Mouse (Mus musculus) intestine, postnatal 0 days (tissue): ENCODE measurements at regions not wholly inside any gene's neighbourhood (a gene's known extent, or its start where the extent isn't known, plus 50 kb on each side); places are given as distances from the start of the nearest gene placed in this dataset.

ENCODE experiments used
- ATAC-seq: fragments of 200-750 bp; cut with Nextera tagmentation; 2 replicates; pipeline ENCODE4 v1.8.0; 2017; ENCODE audit warnings: mild to moderate bottlenecking, moderate TSS enrichment, moderate library complexity
- H3K27ac ChIP-seq: fragments of 300-500 bp; sonication (generic); 2 replicates; pipeline ENCODE4 v1.5.1; 2014; ENCODE audit warnings: mild to moderate bottlenecking, low read depth, low read length, moderate library complexity
- H3K27me3 ChIP-seq: fragments of 300-500 bp; sonication (generic); replicated peaks from 2 replicates; pipeline ENCODE4 v1.6.1; 2014; ENCODE audit warnings: low read length, mixed read lengths; ENCODE audit not compliant: control insufficient read depth, insufficient read depth
- H3K36me3 ChIP-seq: fragments of 300-500 bp; sonication (generic); 2 replicates; pipeline ENCODE4 v1.6.1; 2014; ENCODE audit warnings: mild to moderate bottlenecking, moderate library complexity; ENCODE audit not compliant: control insufficient read depth, insufficient read depth
- H3K4me1 ChIP-seq: fragments of 300-500 bp; sonication (generic); replicated peaks from 2 replicates; pipeline ENCODE4 v1.6.1; 2014; ENCODE audit warnings: antibody characterized with exemption, low read length, mixed read lengths; ENCODE audit not compliant: control insufficient read depth, insufficient read depth
- H3K4me2 ChIP-seq: fragments of 300-500 bp; sonication (generic); replicated peaks from 2 replicates; pipeline ENCODE4 v1.6.1; 2014; ENCODE audit warnings: low read depth, mild to moderate bottlenecking, moderate library complexity
- H3K4me3 ChIP-seq: fragments of 300-500 bp; sonication (generic); 2 replicates; pipeline ENCODE4 v1.5.1; 2014; ENCODE audit warnings: low read depth, low read length
- H3K9ac ChIP-seq: fragments of 300-500 bp; sonication (generic); 2 replicates; pipeline ENCODE4 v1.6.1; 2014; ENCODE audit warnings: mild to moderate bottlenecking, low read depth, low read length
- H3K9me3 ChIP-seq: fragments of 300-500 bp; sonication (generic); 2 replicates; pipeline ENCODE4 v1.6.1; 2016; ENCODE audit warnings: mixed run types; ENCODE audit not compliant: control insufficient read depth
- CTCF ChIP-seq: sonication (generic); IDR thresholded peaks from 2 replicates; pipeline ENCODE4 v1.5.1; 2016; ENCODE audit warnings: low read depth, mild to moderate bottlenecking, control low read depth, antibody characterized with exemption, moderate library complexity
- WGBS: fragments of 180-500 bp; shearing (Covaris S2); extraction: QIAGEN DNeasy Blood & Tissue Kit; methylation state at CpG from one replicate; pipeline ENCODE4 v1.1.7; 2014; 5-methylcytosine and 5-hydroxymethylcytosine counted together

DNA sequence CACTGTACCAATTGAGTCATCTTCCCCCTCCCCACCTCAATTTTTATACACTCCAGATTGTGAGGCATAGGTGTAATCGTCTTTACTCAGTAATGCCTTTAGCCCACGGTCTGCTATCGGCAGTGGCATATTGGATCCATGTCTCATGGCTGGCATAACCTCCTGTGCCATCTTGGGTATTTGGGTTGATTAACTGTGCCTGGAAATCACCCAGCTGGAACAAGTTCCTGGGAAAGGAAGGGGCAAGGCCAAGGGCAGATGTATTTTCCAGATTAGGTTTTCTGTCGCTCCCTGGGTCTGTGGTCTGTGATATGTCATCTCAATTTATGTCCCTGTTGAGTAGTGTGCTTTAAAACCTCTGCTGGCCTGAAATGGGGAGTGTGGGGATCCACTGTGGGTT is 158.2 kb downstream of the Glrx3 start:
- Histone ChIP-seq H3K27me3 (no peaks in the 10 kb centered on the region), H3K4me1 (no peaks in the 10 kb centered on the region), H3K9ac (no peak overlapping the region), H3K4me3 (no peak overlapping the region), H3K9me3 (no peaks in the 10 kb centered on the region), H3K27ac (no peak overlapping the region), H3K36me3 (no peaks in the 10 kb centered on the region), H3K4me2 (no peak overlapping the region)
- WGBS = 75% methylated on average over 4 of the region's 4 CpGs
- TF ChIP-seq CTCF = no peak
- no peak for ATAC-seq

DNA sequence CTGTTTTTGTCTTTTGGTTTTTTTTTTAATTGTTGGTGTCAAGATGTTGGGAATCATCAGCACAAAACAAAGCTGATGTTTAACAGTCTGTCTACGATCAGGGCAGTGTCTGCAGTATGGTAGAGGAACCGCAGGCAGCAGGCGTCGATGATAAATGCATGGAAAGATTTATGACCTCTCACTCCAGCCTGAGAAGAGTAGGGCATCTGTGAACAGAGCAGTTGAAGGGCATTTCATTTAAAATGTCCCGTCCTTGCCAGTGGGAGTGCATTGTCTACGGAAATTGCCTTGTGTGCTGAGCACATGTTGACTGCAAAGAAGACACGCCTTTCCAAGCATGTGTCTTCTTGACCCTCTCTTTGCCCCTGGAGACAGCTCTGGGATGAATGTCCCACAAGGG is 158.7 kb downstream of the Glrx3 start:
- Histone ChIP-seq H3K36me3 (no peaks in the 10 kb centered on the region), H3K4me2 (no peak overlapping the region), H3K4me1 (no peaks in the 10 kb centered on the region), H3K27me3 (no peaks in the 10 kb centered on the region), H3K9me3 (no peaks in the 10 kb centered on the region), H3K4me3 (no peak overlapping the region), H3K27ac (no peak overlapping the region), H3K9ac (no peak overlapping the region)
- no peak for TF ChIP-seq CTCF
- WGBS = 38% methylated on average over 7 of the region's 7 CpGs
- no peak for ATAC-seq

DNA sequence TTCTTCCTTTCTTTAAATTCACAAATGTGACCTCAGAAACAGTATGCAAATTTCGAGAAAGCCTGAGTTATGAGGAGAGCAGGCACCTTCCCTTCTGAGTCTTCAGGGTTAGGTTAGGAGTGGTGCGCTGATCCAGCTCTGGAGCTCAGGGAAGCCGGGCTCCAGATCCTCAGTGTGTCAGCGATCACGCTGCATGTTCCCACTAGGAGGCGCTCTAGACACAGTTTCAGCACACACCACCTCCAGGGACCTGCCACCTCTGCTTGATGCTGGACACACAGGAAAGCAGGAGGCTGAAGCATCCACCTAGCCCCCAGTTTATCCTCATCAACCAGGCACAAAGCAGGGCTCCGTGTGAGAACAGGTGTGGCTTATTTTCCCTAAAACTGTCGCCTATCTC is 165.6 kb downstream of the Glrx3 start:
- no peak for ATAC-seq
- Histone ChIP-seq H3K9me3 (no peaks in the 10 kb centered on the region), H3K27me3 (no peaks in the 10 kb centered on the region), H3K4me3 (no peak overlapping the region), H3K27ac (no peak overlapping the region), H3K4me2 (no peak overlapping the region), H3K36me3 (no peaks in the 10 kb centered on the region), H3K9ac (no peak overlapping the region), H3K4me1 (no peaks in the 10 kb centered on the region)
- WGBS = 6% methylated on average over 8 of the region's 8 CpGs
- TF ChIP-seq CTCF = peak; percentile 89

DNA sequence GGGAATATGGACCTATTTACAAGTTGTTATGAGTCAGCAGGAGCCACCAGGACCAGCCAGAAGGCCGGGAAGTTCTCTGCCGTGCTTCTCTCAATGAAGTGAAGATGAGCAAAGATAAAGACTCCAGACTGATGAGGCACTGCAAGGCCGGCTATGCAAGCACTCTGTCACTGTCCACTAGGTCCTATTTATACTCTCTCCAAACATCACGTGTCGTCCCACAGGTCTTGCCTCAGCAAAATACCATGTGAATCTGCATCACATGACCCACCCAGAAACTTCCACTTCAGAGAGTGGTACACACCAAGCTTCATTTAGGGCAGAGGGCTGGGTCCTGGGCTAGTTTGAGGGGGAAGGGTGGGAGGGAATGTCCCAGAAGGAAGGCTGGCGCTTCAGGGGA is 172.3 kb downstream of the Glrx3 start:
- Histone ChIP-seq H3K27me3 (no peaks in the 10 kb centered on the region), H3K4me3 (no peak overlapping the region), H3K9ac (no peak overlapping the region), H3K4me2 (no peak overlapping the region), H3K27ac (no peak overlapping the region), H3K9me3 (no peaks in the 10 kb centered on the region), H3K4me1 (no peaks in the 10 kb centered on the region), H3K36me3 (no peaks in the 10 kb centered on the region)
- ATAC-seq = no peak
- 51% methylated on average over 6 of the region's 6 CpGs for WGBS
- no peak for TF ChIP-seq CTCF

DNA sequence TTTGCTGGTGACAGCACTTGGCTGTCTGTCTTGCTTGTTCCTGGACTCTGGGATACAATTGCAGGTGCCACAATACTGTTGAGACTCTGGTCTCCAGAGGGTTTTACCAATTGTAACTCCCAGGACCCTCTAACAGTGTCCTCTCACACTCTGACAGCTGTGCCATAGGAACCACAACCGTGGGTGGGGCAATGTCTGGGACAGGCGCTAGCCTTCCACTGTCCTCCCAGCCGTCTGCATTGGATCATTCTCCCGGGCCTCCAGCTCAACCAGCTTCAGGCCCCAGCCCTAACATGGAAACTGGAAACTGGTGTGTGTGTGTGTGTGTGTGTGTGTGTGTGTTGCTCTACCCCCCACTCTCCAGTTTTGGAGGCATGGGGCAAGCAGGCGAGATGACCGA is 173.9 kb downstream of the Glrx3 start:
- no peak overlapping the region for H3K4me3 ChIP-seq
- 69% methylated on average over 6 of the region's 6 CpGs for WGBS
- H3K27ac ChIP-seq = no peak overlapping the region
- H3K9ac ChIP-seq = no peak overlapping the region
- no peaks in the 10 kb centered on the region for H3K27me3 ChIP-seq
- no peak overlapping the region for H3K4me2 ChIP-seq
- H3K9me3 ChIP-seq = no peaks in the 10 kb centered on the region
- no peak for ATAC-seq
- no peaks in the 10 kb centered on the region for H3K36me3 ChIP-seq
- no peaks in the 10 kb centered on the region for H3K4me1 ChIP-seq
- TF ChIP-seq CTCF = no peak

DNA sequence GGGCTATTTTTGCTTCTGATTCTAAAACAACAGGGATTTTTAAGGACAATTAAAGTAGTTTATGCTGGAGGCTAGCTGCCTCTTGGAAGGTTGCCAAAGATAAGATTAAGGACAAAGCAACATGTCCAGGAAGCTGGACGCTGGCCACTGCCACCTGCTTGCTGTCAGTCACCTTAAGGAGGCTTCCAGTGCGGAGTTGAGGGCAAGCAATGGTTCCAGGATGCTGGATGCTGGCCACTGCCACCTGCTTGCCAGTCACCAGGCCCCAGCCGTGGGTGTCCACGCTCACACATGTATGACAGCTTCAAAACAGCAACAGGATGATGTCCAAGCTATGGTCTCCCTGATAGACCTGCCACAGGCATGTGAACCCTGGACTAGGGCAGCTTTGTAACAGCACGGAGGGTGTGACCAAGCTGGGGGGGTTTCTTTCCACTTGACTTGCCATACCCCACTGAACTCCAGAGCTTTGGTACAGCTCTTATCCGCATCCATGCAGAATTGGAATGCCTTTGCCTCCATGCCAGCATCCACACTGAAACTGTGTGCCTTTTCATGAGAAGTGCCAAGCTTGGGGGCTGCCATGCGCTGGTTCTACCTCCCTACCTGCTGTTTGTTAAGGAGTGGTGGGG is 174.6 kb downstream of the Glrx3 start:
- Histone ChIP-seq H3K27me3 (no peaks in the 10 kb centered on the region), H3K9ac (no peak overlapping the region), H3K36me3 (no peaks in the 10 kb centered on the region), H3K4me1 (no peaks in the 10 kb centered on the region), H3K4me3 (no peak overlapping the region), H3K9me3 (no peaks in the 10 kb centered on the region), H3K4me2 (no peak overlapping the region), H3K27ac (no peak overlapping the region)
- 72% methylated on average over 7 of the region's 7 CpGs for WGBS
- TF ChIP-seq CTCF = no peak
- no peak for ATAC-seq
